Mouse (Mus musculus) c-Kit-negative CD71-positive TER-119-positive erythroid progenitor cells, embryonic 14.5 days (primary cell): Measurements from ENCODE around the gene Cnih2.

Source experiments
- DNase-seq: peaks from one replicate; pipeline ENCODE4 v3.0.0-alpha.2; 2013; ENCODE audit warnings: low read depth, low spot score

Gene Cnih2

GRCm38 (mm10) chr19:5098363-5099143, at the start of gene Cnih2:
Cnih2 (minus strand) TSS chr19:5098521.
- DNase-seq = no peak

- no peak for DNase-seq
Measured at GRCm38 (mm10) chr19:5139640-5140039, 41.3 kb upstream of the Cnih2 start.

- DNase-seq = no peak
Measured at GRCm38 (mm10) chr19:5131237-5131636, 32.9 kb upstream of the Cnih2 start.

GRCm38 (mm10) chr19:5129770-5130169, 31.4 kb upstream of the Cnih2 start:
- no peak for DNase-seq

GRCm38 (mm10) chr19:5124055-5124614, 25.8 kb upstream of the Cnih2 start:
- no peak for DNase-seq

GRCm38 (mm10) chr19:5123241-5123640, 24.9 kb upstream of the Cnih2 start:
- DNase-seq = no peak

GRCm38 (mm10) chr19:5122492-5122891, 24.2 kb upstream of the Cnih2 start:
- no peak for DNase-seq

GRCm38 (mm10) chr19:5118384-5118698, 20.0 kb upstream of the Cnih2 start, which contains the start of gene Klc2:
Klc2 (minus strand) TSS chr19:5118560.
- DNase-seq = no peak

- DNase-seq = no peak
Measured at GRCm38 (mm10) chr19:5117494-5118383, 19.4 kb upstream of the Cnih2 start.

- DNase-seq = no peak
Measured at GRCm38 (mm10) chr19:5113783-5114182, 15.5 kb upstream of the Cnih2 start.

GRCm38 (mm10) chr19:5109659-5110453, 11.5 kb upstream of the Cnih2 start:
- no peak for DNase-seq

- DNase-seq = no peak
Measured at GRCm38 (mm10) chr19:5108702-5109101, 10.4 kb upstream of the Cnih2 start.

GRCm38 (mm10) chr19:5108271-5108575, 9.9 kb upstream of the Cnih2 start:
- no peak for DNase-seq

- no peak for DNase-seq
Measured at GRCm38 (mm10) chr19:5107556-5108270, 9.4 kb upstream of the Cnih2 start.

- DNase-seq = peak; percentile 98
Measured at GRCm38 (mm10) chr19:5106731-5107191, 8.4 kb upstream of the Cnih2 start, which contains the start of gene Rab1b. Rab1b (minus strand) TSS chr19:5107072.

GRCm38 (mm10) chr19:5106074-5106473, 7.8 kb upstream of the Cnih2 start:
- no peak for DNase-seq

GRCm38 (mm10) chr19:5097521-5098362, 579 bp downstream of the Cnih2 start:
- DNase-seq = no peak

- no peak for DNase-seq
Measured at GRCm38 (mm10) chr19:5095887-5096474, 2.3 kb downstream of the Cnih2 start.

- no peak for DNase-seq
Measured at GRCm38 (mm10) chr19:5094746-5095417, 3.4 kb downstream of the Cnih2 start.
